Mouse (Mus musculus) liver, adult 2 months (tissue): Measurements from ENCODE around the gene Gtf2f2. TPM values are rescaled to one million over a fixed set of nuclear protein-coding genes. Genes with fewer than 3 reads are reported as not detected.

ENCODE experiments used
- DNase-seq: peaks from one replicate; pipeline ENCODE4 v3.0.0-alpha.2; 2011; ENCODE audit warnings: low read depth, low spot score; ENCODE audit errors: extremely low read depth
- H3K27ac ChIP-seq: fragments of 200-500 bp; replicated peaks from 2 replicates; pipeline ENCODE4 v1.5.1; 2012; ENCODE audit warnings: low read depth, mild to moderate bottlenecking, control low read depth, inconsistent platforms, low read length; ENCODE audit not compliant: insufficient read depth
- H3K27me3 ChIP-seq: fragments of 200-500 bp; 2 replicates; pipeline ENCODE4 v1.6.1; 2012; ENCODE audit warnings: mild to moderate bottlenecking, moderate library complexity, low read length, inconsistent platforms; ENCODE audit not compliant: control insufficient read depth, insufficient read depth
- H3K36me3 ChIP-seq: fragments of 200-500 bp; 2 replicates; pipeline ENCODE4 v1.6.1; 2012; ENCODE audit warnings: low read length, inconsistent platforms; ENCODE audit not compliant: control insufficient read depth, insufficient read depth
- H3K4me1 ChIP-seq: fragments of 200-500 bp; 2 replicates; pipeline ENCODE4 v1.6.1; 2011; ENCODE audit warnings: low read length; ENCODE audit not compliant: control insufficient read depth, insufficient read depth
- H3K4me3 ChIP-seq: fragments of 200-500 bp; 2 replicates; pipeline ENCODE4 v1.5.1; 2011; ENCODE audit warnings: low read depth, mild to moderate bottlenecking, control low read depth, low read length, moderate library complexity; ENCODE audit not compliant: insufficient read depth
- H3K79me2 ChIP-seq: fragments of 200-500 bp; 2 replicates; pipeline ENCODE4 v1.6.1; 2012; ENCODE audit warnings: inconsistent platforms, mild to moderate bottlenecking, low read length, moderate library complexity; ENCODE audit not compliant: control insufficient read depth, insufficient read depth
- H3K9ac ChIP-seq: fragments of 200-500 bp; 2 replicates; pipeline ENCODE4 v1.6.1; 2012; ENCODE audit warnings: low read depth, mild to moderate bottlenecking, control low read depth, inconsistent platforms, low read length
- CTCF ChIP-seq: fragments of 200-500 bp; IDR thresholded peaks from 2 replicates; pipeline ENCODE4 v1.5.1; 2011; ENCODE audit warnings: low read depth, low read length, control low read depth
- POLR2A ChIP-seq: fragments of 200-500 bp; IDR thresholded peaks from 2 replicates; pipeline ENCODE4 v1.6.1; 2011; ENCODE audit warnings: low read length, control low read depth; ENCODE audit not compliant: insufficient read depth; ENCODE audit errors: extremely low read depth
- WGBS: fragments of 180-500 bp; shearing (Covaris S2); methylation state at CpG from one replicate; pipeline ENCODE4 v1.1.7; 2018; 5-methylcytosine and 5-hydroxymethylcytosine counted together
- polyA plus RNA-seq: library from polyadenylated mRNA; depleted of rRNA; stranded (reverse); fragments of >200 nt; gene quantifications from 2 replicates; pipeline ENCODE4 v1.2.3, GENCODE M21; 2012; rRNA removed
- total RNA-seq: library from RNA; depleted of rRNA; stranded (reverse); fragments of >200 nt; gene quantifications from 2 replicates; pipeline ENCODE4 v1.2.3, GENCODE M21; 2014; rRNA removed

Gtf2f2 gene
- total and polyA plus RNA-seq, 2 experiments, result 1.5 to 9.7 TPM

DNA sequence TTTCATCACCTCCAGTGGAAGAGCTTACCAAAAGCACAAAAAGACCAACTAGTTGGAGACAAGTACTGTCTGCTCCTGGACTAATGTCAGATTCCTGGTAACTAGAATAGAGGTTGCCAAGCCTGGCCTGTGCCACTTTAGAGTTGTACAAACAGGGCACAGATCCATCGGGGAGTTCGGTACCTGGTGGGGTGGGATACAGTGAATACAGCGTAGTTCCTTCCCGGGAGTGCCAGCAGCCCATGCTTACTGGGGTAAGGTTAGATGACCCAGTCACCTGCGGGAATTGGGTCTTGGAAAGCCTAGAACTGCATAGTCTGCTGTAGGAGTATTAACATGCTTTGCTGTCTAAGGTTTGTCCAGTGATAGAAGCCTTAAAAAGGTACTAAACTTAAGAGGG, 162.2 kb downstream of the Gtf2f2 start:
- Histone ChIP-seq H3K9ac (no peak overlapping the region), H3K27me3 (no peaks in the 10 kb centered on the region), H3K27ac (no peak overlapping the region; the same call in 1 of the 2 replicates), H3K4me3 (no peak overlapping the region), H3K36me3 (peaks cover 38% of the 10 kb centered on the region), H3K79me2 (no peaks in the 10 kb centered on the region), H3K4me1 (peaks cover 15% of the 10 kb centered on the region)
- no peak for DNase-seq
- TF ChIP-seq POLR2A (no peak), CTCF (no peak)
- WGBS, result 79% methylated on average over 5 of the region's 5 CpGs

DNA sequence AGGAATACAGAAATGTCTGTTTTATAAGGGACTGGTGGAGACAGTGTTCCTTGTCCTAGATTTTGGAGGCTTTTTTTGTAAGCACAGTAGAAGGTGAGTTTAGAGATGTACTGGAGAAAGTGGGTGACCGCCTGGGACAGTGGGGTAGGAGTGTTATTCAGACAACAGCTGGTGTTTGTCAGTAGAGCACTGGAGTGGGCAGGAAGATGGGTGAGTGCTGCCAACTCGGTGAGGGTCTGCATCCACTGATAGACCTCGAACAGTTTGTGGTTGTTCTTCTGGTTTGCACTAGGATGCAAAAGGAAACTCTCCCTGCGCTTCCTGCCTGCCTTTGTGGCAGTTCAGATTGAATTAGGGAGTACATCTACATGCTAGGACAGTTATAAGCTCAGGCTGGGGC, 163.0 kb downstream of the Gtf2f2 start:
- Histone ChIP-seq H3K79me2 (no peaks in the 10 kb centered on the region), H3K27me3 (no peaks in the 10 kb centered on the region), H3K9ac (no peak overlapping the region), H3K4me1 (peaks cover 15% of the 10 kb centered on the region), H3K27ac (no peak overlapping the region), H3K36me3 (peaks cover 38% of the 10 kb centered on the region), H3K4me3 (no peak overlapping the region)
- DNase-seq, result no peak
- WGBS, result 63% methylated on average over 4 of the region's 4 CpGs
- no peak for TF ChIP-seq CTCF
- no peak for TF ChIP-seq POLR2A

Other genes starting within 250 kb of the Gtf2f2 start
- 10.5 and 14.8 TPM in 2 replicates for gene Slc25a30, start 223.8 kb downstream of the Gtf2f2 start, total RNA-seq
- gene Slc25a30, start 223.8 kb downstream of the Gtf2f2 start, polyA plus RNA-seq, result 7.3 and 17.4 TPM in 2 replicates
- gene Tpt1, start 165.8 kb downstream of the Gtf2f2 start, total RNA-seq, result 1,382 and 1,429 TPM in 2 replicates
- gene Tpt1, start 165.8 kb downstream of the Gtf2f2 start, polyA plus RNA-seq, result 1,392 and 1,422 TPM in 2 replicates
- gene Kctd4, start 55.9 kb downstream of the Gtf2f2 start, total RNA-seq, result not detected in 2 replicates
- gene Kctd4, start 55.9 kb downstream of the Gtf2f2 start, polyA plus RNA-seq, result not detected in 2 replicates
- 7.0 and 8.6 TPM in 2 replicates for gene Gpalpp1, start 99.9 kb upstream of the Gtf2f2 start, total RNA-seq
- 2.0 and 2.1 TPM in 2 replicates for gene Gpalpp1, start 99.9 kb upstream of the Gtf2f2 start, polyA plus RNA-seq
- gene Nufip1, start 100.0 kb upstream of the Gtf2f2 start, total RNA-seq, result 2.2 and 2.7 TPM in 2 replicates
- 1.9 and 2.0 TPM in 2 replicates for gene Nufip1, start 100.0 kb upstream of the Gtf2f2 start, polyA plus RNA-seq